In genomic region chr11:84141752-84142151, GRCm38 (mm10) we compare ENCODE assay signal across 9 mouse cellular contexts. TPM values are rescaled to one million over a fixed set of nuclear protein-coding genes. Genes with fewer than 3 reads are reported as not detected.
DNase-seq lines count a peak whose midpoint lies in the region; ATAC-seq lines count a peak whose summit lies in the region.
"Had no signal": no experiment of that assay in that cellular context is flagged by ENCODE, and none has a peak within 500 bp of the region (broad histone marks: within the 10 kb centered on the region; RNA-seq: fewer than 3 reads in every experiment).

No protein-coding gene starts in this region.

- H3K9me3 ChIP-seq in liver, embryonic 12.5 days (replicated peaks) = no peaks in the 10 kb centered on the region

- no peak overlapping the region for H3K9ac ChIP-seq in liver, embryonic 12.5 days

- no peaks in the 10 kb centered on the region for H3K36me3 ChIP-seq in liver, embryonic 12.5 days

- WGBS in liver, embryonic 12.5 days (ENCODE audit: insufficient replicate concordance) = 44% methylated on average over 2 of the region's 2 CpGs

- no peak overlapping the region for H3K4me3 ChIP-seq in liver, embryonic 12.5 days

- peaks cover 15% of the 10 kb centered on the region for H3K27me3 ChIP-seq in liver, embryonic 12.5 days (replicated peaks)

- H3K27ac ChIP-seq in liver, embryonic 12.5 days = no peak overlapping the region

- DNase-seq in liver = peak; percentile 63
- DNase-seq in MEL-GATA-1-ER (ENCODE audit: extremely low read depth, low read depth) = peak; percentile 66
- peak; percentile 65 for DNase-seq in adrenal gland, postnatal 14 days
- DNase-seq in layer of hippocampus, postnatal 10 days (ENCODE audit: low spot score in 2 of 2) = peak; percentile 71

- ATAC-seq in liver, embryonic 12.5 days = no peak
- peak; percentile 77 for ATAC-seq in erythroid progenitor cell, adult 5-6 weeks (replicated peaks; ENCODE audit: low FRiP score, poor library complexity, severe bottlenecking)
- ATAC-seq in neutrophil, adult 5-6 weeks (ENCODE audit: extremely low read depth, insufficient number of reproducible peaks, low FRiP score, poor library complexity, severe bottlenecking) = 0 out of 2 replicates have a peak, but pooled peaks have one; percentile 23
- ATAC-seq in megakaryocyte-erythroid progenitor cell, adult 5-6 weeks (replicated peaks; ENCODE audit: low FRiP score, low TSS enrichment, poor library complexity, severe bottlenecking) = no peak

- H3K4me1 ChIP-seq in liver, embryonic 12.5 days = no peaks in the 10 kb centered on the region

- H3K4me2 ChIP-seq in liver, embryonic 12.5 days = no peak overlapping the region

RNA-seq across cellular contexts. Expression of gene Acaca, which starts 12.3 kb away (rescaled TPM):
- polyA plus RNA-seq in liver, embryonic 12.5 days (2016; fragmentation: Nextera tagmentation; extraction: Ambion mirVana) = 11.8 and 12.6 TPM in 2 replicates
- total RNA-seq in adrenal gland, postnatal 14 days (2021) = 80.0 and 100 TPM in 2 replicates
- 5.9 and 6.5 TPM in 2 replicates for total RNA-seq in erythroid progenitor cell, adult 5-6 weeks (2015; ENCODE audit: low replicate concordance)
- 2.7 and 5.0 TPM in 2 replicates for total RNA-seq in erythroid progenitor cell, adult 5-6 weeks (2017; ENCODE audit: low replicate concordance)
- 100 to 1,000 TPM; 105 to 117 TPM for total RNA-seq in layer of hippocampus, postnatal 10 days (2021)
- total RNA-seq in neutrophil, adult 5-6 weeks (2017) = 18.0 and 23.2 TPM in 2 replicates
- total RNA-seq in megakaryocyte-erythroid progenitor cell, adult 5-6 weeks (2014; fragmentation: Nextera tagmentation) = 30.2 and 41.0 TPM in 2 replicates
- total RNA-seq in megakaryocyte-erythroid progenitor cell, adult 5-6 weeks (2017) = 22.5 and 38.4 TPM in 2 replicates

RNA-seq across cellular contexts. Expression of gene Tada2a, which starts 12.4 kb away (rescaled TPM):
- 16.2 and 16.7 TPM in 2 replicates for polyA plus RNA-seq in liver, embryonic 12.5 days (2016; fragmentation: Nextera tagmentation; extraction: Ambion mirVana)
- total RNA-seq in adrenal gland, postnatal 14 days (2021) = 15.5 and 16.7 TPM in 2 replicates
- 2.5 and 3.6 TPM in 2 replicates for total RNA-seq in erythroid progenitor cell, adult 5-6 weeks (2015; ENCODE audit: low replicate concordance)
- total RNA-seq in erythroid progenitor cell, adult 5-6 weeks (2017; ENCODE audit: low replicate concordance) = 4.0 and 5.8 TPM in 2 replicates
- total RNA-seq in layer of hippocampus, postnatal 10 days (2021) = 10 to 100 TPM; 34.8 to 35.6 TPM
- total RNA-seq in neutrophil, adult 5-6 weeks (2017) = 4.2 and 4.4 TPM in 2 replicates
- 35.2 and 37.8 TPM in 2 replicates for total RNA-seq in megakaryocyte-erythroid progenitor cell, adult 5-6 weeks (2014; fragmentation: Nextera tagmentation)
- 35.0 and 38.3 TPM in 2 replicates for total RNA-seq in megakaryocyte-erythroid progenitor cell, adult 5-6 weeks (2017)

RNA-seq across cellular contexts. Expression of gene Gm11437, which starts 25.5 kb away (rescaled TPM):
- polyA plus RNA-seq in liver, embryonic 12.5 days (2016; fragmentation: Nextera tagmentation; extraction: Ambion mirVana) = not detected in 2 replicates
- 0.26 TPM in 1 of 2 replicates, not detected in the other for total RNA-seq in adrenal gland, postnatal 14 days (2021)
- not detected in 2 replicates for total RNA-seq in erythroid progenitor cell, adult 5-6 weeks (2015; ENCODE audit: low replicate concordance)
- not detected in 2 replicates for total RNA-seq in erythroid progenitor cell, adult 5-6 weeks (2017; ENCODE audit: low replicate concordance)
- total RNA-seq in layer of hippocampus, postnatal 10 days (2021) = not detected
- not detected in 2 replicates for total RNA-seq in neutrophil, adult 5-6 weeks (2017)
- not detected in 2 replicates for total RNA-seq in megakaryocyte-erythroid progenitor cell, adult 5-6 weeks (2014; fragmentation: Nextera tagmentation)
- total RNA-seq in megakaryocyte-erythroid progenitor cell, adult 5-6 weeks (2017) = not detected in 2 replicates
- total RNA-seq: gastrocnemius, postnatal 36 days had no signal

Comparison
In these comparisons a context has a peak if more than half of its experiments do, and no peak if none do; other contexts are left out.
1. ATAC-seq: peak in erythroid progenitor cell, adult 5-6 weeks (single experiment) and neutrophil, adult 5-6 weeks (single experiment); none in liver, embryonic 12.5 days (single experiment) and megakaryocyte-erythroid progenitor cell, adult 5-6 weeks (single experiment).
2. Peak in every context shown above with its lines, with median percentiles within 50 percentile points of each other: DNase-seq.